Mouse (Mus musculus) adrenal gland, postnatal 14 days (tissue): ENCODE measurements at regions not wholly inside any gene's neighbourhood (a gene's known extent, or its start where the extent isn't known, plus 50 kb on each side); places are given as distances from the start of the nearest gene placed in this dataset.

Experiments used
- DNase-seq: peaks from one replicate; pipeline ENCODE4 v3.0.0; 2021; ENCODE audit warnings: mixed read lengths

DNA sequence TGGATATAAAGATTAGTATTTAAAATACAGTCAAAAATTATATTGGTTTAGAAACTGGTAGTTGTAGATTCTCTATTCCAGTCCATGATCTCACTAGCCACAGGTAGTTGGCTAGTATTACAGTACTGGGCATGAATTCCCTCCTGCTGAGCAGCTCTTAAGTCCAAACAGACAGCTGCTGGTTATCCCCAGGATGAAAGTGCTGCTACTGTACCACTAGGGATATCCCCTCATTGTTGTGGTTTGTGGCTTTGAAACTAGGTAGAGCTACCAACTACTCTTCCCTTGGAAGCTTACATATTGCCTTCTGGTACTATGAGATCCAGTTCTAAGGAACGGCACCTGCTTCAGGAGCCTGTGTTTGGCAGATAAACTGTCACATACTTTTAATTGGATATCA is 97.9 kb upstream of the Pter start:
- no peak for DNase-seq

DNA sequence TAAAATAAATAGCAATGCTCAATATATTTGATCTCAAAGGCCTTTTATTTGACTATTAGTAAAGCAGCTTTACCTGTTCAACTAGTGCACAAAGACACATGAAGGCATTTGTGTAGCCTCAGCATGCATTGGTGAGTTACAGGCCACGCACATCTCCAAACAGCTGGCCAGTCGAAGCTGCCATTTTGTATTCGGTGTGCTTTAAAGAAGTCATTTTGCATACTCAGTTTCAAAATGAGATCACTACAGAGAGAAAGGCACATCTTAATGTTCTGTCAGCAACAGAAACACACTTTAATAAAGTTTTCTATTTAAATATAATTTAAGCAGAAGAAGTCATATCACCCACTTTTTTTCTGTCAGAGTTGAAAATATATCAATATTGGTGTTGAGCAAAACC is 90.3 kb upstream of the Pter start:
- DNase-seq = no peak

DNA sequence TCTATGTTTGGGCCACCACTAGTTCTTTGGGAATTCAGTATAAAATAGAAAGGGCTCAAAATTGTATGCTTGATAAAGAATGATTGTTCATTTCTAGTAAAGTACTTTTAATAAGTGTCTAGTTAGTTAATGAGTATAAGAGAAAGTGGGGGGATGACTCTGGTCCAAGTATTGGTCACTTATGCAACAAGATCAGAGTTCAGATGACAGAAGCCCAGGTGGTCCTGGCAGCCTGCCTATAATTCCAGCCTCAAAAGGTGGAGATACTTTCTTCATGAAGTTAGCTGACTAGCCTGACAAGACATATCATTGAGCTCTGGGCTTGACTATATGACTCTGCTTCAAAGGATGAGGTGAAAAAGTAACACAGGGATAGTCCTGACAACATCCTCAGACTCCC is 57.3 kb upstream of the Pter start:
- DNase-seq = no peak

DNA sequence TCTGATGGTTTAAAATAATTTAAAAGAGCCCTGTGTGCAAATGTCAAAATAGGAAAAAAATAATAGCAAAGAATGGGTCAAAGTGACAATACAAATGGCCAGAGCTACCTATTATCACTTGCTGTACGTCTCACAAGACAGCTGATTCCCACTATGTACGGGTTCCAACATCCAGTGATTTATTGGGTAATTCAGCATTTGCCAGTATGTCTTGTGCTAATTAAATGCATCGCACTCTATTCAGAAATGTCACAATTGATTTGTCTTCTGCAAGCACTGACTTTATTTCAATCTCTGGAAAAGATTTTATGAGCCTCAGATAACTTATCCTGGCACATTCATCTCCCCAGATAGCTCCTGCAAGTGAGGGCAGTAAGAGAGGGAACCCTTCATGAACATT is 55.1 kb upstream of the Pter start:
- DNase-seq = no peak
